Mouse (Mus musculus) G1E (cell line): ENCODE measurements at regions not wholly inside any gene's neighbourhood (a gene's known extent, or its start where the extent isn't known, plus 50 kb on each side); places are given as distances from the start of the nearest gene placed in this dataset.

Source experiments
- ATAC-seq: 2 replicates; pipeline ENCODE4 v1.8.0; 2016; ENCODE audit warnings: mild to moderate bottlenecking; ENCODE audit not compliant: insufficient number of reproducible peaks, poor library complexity, low FRiP score, severe bottlenecking; ENCODE audit errors: extremely low read depth
- DNase-seq: peaks from one replicate; pipeline ENCODE4 v3.0.0; 2012; ENCODE audit warnings: low spot score
- H3K27me3 ChIP-seq: 2 replicates; pipeline ENCODE4 v1.6.1; 2012; ENCODE audit warnings: mild to moderate bottlenecking, low read length, inconsistent platforms; ENCODE audit not compliant: insufficient read depth
- H3K36me3 ChIP-seq: replicated peaks from 2 replicates; pipeline ENCODE3; 2012; ENCODE audit warnings: mild to moderate bottlenecking, inconsistent platforms
- H3K4me1 ChIP-seq: 2 replicates; pipeline ENCODE4 v1.6.1; 2012; ENCODE audit warnings: low read depth, low read length, inconsistent platforms, mixed read lengths; ENCODE audit not compliant: insufficient read depth
- H3K4me3 ChIP-seq: 2 replicates; pipeline ENCODE4 v1.5.1; 2012; ENCODE audit warnings: low read depth, mild to moderate bottlenecking, inconsistent platforms, low read length, moderate library complexity, mixed read lengths
- H3K9me3 ChIP-seq: replicated peaks from 2 replicates; pipeline ENCODE4 v1.6.1; 2012; ENCODE audit warnings: inconsistent platforms
- CTCF ChIP-seq: IDR thresholded peaks from 2 replicates; pipeline ENCODE4 v1.5.1; 2012; ENCODE audit warnings: low read depth, low read length, inconsistent platforms, mixed read lengths
- GATA1 ChIP-seq: IDR thresholded peaks from 2 replicates; pipeline ENCODE4 v1.6.1; 2012; ENCODE audit warnings: borderline replicate concordance, low read length, inconsistent platforms, mixed read lengths
- GATA2 ChIP-seq: IDR thresholded peaks from 2 replicates; pipeline ENCODE4 v1.6.1; 2012; ENCODE audit warnings: low read depth, low read length, inconsistent platforms, borderline replicate concordance
- POLR2AphosphoS5 ChIP-seq: IDR thresholded peaks from 2 replicates; pipeline ENCODE4 v1.6.1; 2012; ENCODE audit warnings: low read depth, low read length, inconsistent platforms; ENCODE audit not compliant: insufficient replicate concordance
- TAL1 ChIP-seq: conservative IDR thresholded peaks from 2 replicates; pipeline ENCODE4 v1.6.1; 2012; ENCODE audit warnings: low read depth, low read length, inconsistent platforms, mixed read lengths

GRCm38 (mm10) chr1:15985579-15985978 lies 107.5 kb downstream of the 4930444P10Rik start:
- no peak for DNase-seq
- Histone ChIP-seq H3K4me3 (no peak overlapping the region), H3K36me3 (no peaks in the 10 kb centered on the region), H3K4me1 (no peaks in the 10 kb centered on the region), H3K27me3 (peaks cover 2% of the 10 kb centered on the region; the same call in 1 of the 2 replicates), H3K9me3 (no peaks in the 10 kb centered on the region)
- no peak for ATAC-seq
- TF ChIP-seq GATA1 (no peak), POLR2AphosphoS5 (no peak), CTCF (no peak), GATA2 (no peak)

DNA sequence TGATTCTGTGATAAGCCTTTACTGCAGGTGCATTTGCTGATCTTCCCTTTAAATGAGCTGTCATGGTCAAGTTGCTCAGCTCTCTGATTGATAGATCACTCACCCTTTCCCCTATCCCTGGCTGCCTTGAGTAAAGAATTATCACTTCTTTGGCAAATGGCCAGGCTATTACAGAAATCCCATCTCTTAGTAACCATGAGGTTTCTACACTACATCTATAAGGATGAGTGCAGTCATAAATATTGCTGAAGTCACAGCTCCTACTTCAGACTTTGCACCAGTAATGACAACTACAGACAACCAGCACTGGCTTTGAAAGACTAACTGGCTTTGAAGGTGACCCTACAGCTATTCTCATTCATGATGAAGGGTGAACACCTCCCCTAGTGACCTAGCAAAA lies 113.8 kb downstream of the 4930444P10Rik start:
- H3K36me3 ChIP-seq: no peaks in the 10 kb centered on the region
- TF ChIP-seq TAL1 (no peak), CTCF (no peak), GATA2 (no peak), GATA1 (no peak), POLR2AphosphoS5 (no peak)
- DNase-seq (no peak), ATAC-seq (no peak)
- H3K27me3 ChIP-seq: no peaks in the 10 kb centered on the region
- H3K4me3 ChIP-seq: no peak overlapping the region
- no peaks in the 10 kb centered on the region for H3K4me1 ChIP-seq
- no peaks in the 10 kb centered on the region for H3K9me3 ChIP-seq

- Histone ChIP-seq H3K27me3 (peaks cover 4% of the 10 kb centered on the region; the same call in 1 of the 2 replicates), H3K36me3 (no peaks in the 10 kb centered on the region), H3K4me1 (no peaks in the 10 kb centered on the region), H3K9me3 (no peaks in the 10 kb centered on the region), H3K4me3 (no peak overlapping the region)
- DNase-seq: no peak
- no peak for TF ChIP-seq GATA2
- no peak for TF ChIP-seq POLR2AphosphoS5
- no peak for TF ChIP-seq CTCF
- TF ChIP-seq TAL1: no peak
- TF ChIP-seq GATA1: no peak
- ATAC-seq: no peak
Observed at GRCm38 (mm10) chr1:15959578-15959977, 133.5 kb downstream of the 4930444P10Rik start.

GRCm38 (mm10) chr1:15958661-15959060 lies 134.5 kb downstream of the 4930444P10Rik start:
- DNase-seq (no peak), ATAC-seq (no peak)
- Histone ChIP-seq H3K27me3 (peaks cover 4% of the 10 kb centered on the region; the same call in 1 of the 2 replicates), H3K4me1 (no peaks in the 10 kb centered on the region), H3K9me3 (no peaks in the 10 kb centered on the region), H3K4me3 (no peak overlapping the region), H3K36me3 (no peaks in the 10 kb centered on the region)
- no peak for TF ChIP-seq POLR2AphosphoS5
- TF ChIP-seq GATA1: no peak
- no peak for TF ChIP-seq CTCF
- TF ChIP-seq TAL1: no peak
- TF ChIP-seq GATA2: no peak

DNA sequence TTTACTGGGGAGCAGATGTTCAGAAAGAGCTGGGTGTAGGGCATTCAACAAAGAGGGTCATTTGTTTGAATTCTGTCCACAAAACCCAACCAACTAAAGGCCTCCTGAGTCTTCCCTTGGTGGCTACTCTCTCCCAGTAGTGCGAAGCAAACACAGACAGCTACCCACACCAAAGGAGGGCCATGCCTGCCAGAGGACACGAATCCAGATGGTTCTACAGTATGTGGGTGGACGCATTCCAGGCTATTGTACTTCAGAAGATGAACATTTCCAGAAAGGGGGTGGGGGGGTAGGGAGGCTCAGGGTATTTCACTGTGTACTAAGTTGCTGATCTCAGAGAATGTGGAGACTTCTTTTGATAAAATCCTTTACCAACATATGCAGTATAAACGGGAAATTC lies 149.5 kb downstream of the 4930444P10Rik start:
- H3K4me1 ChIP-seq: peaks cover 3% of the 10 kb centered on the region; the same call in 1 of the 2 replicates
- ATAC-seq: no peak
- no peak for DNase-seq
- H3K27me3 ChIP-seq: no peaks in the 10 kb centered on the region
- no peaks in the 10 kb centered on the region for H3K36me3 ChIP-seq
- no peak overlapping the region for H3K4me3 ChIP-seq
- TF ChIP-seq TAL1 (no peak), GATA2 (no peak), GATA1 (no peak), POLR2AphosphoS5 (no peak), CTCF (no peak)
- H3K9me3 ChIP-seq: no peaks in the 10 kb centered on the region

- TF ChIP-seq GATA1: no peak
- TF ChIP-seq POLR2AphosphoS5: no peak
- TF ChIP-seq GATA2: no peak
- TF ChIP-seq TAL1: no peak
- TF ChIP-seq CTCF: no peak
- H3K9me3 ChIP-seq: no peaks in the 10 kb centered on the region
- no peaks in the 10 kb centered on the region for H3K27me3 ChIP-seq
- peaks cover 6% of the 10 kb centered on the region for H3K4me1 ChIP-seq
- no peak overlapping the region for H3K4me3 ChIP-seq
- no peaks in the 10 kb centered on the region for H3K36me3 ChIP-seq
- DNase-seq (no peak), ATAC-seq (no peak)
Observed at GRCm38 (mm10) chr1:15943041-15943440, 150.1 kb downstream of the 4930444P10Rik start.
